Mouse (Mus musculus) midbrain, embryonic 11.5 days (tissue): Measurements from ENCODE around the gene Gab3. TPM values are rescaled to one million over a fixed set of nuclear protein-coding genes. Genes with fewer than 3 reads are reported as not detected.
"Not testable (repeated sequence)": the region's sequence is repeated elsewhere in the genome, so short reads cannot be mapped to it uniquely, and the experiment has no call there.

ENCODE experiments used
- ATAC-seq: fragments of 200-750 bp; cut with Nextera tagmentation; 2 replicates; pipeline ENCODE4 v1.8.0; 2017; ENCODE audit warnings: moderate TSS enrichment, moderate library complexity; ENCODE audit not compliant: low FRiP score
- DNase-seq: peaks from one replicate; pipeline ENCODE4 v3.0.0; 2015; ENCODE audit warnings: low spot score; ENCODE audit errors: missing footprints
- H3K27ac ChIP-seq: fragments of 300-500 bp; sonication (generic); 2 replicates; pipeline ENCODE4 v1.5.1; 2014; ENCODE audit warnings: low read depth, low read length
- H3K27me3 ChIP-seq: fragments of 300-500 bp; sonication (generic); 2 replicates; pipeline ENCODE4 v1.6.1; 2014; ENCODE audit warnings: mild to moderate bottlenecking, low read length, moderate library complexity, mixed read lengths; ENCODE audit not compliant: control insufficient read depth, insufficient read depth
- H3K36me3 ChIP-seq: fragments of 300-500 bp; sonication (generic); 2 replicates; pipeline ENCODE4 v1.6.1; 2014; ENCODE audit warnings: mild to moderate bottlenecking, low read length, moderate library complexity, mixed read lengths; ENCODE audit not compliant: control insufficient read depth, insufficient read depth
- H3K4me1 ChIP-seq: fragments of 300-500 bp; sonication (generic); 2 replicates; pipeline ENCODE4 v1.6.1; 2014; ENCODE audit warnings: low read length; ENCODE audit not compliant: control insufficient read depth, insufficient read depth
- H3K4me2 ChIP-seq: fragments of 300-500 bp; sonication (generic); 2 replicates; pipeline ENCODE4 v1.6.1; 2014; ENCODE audit warnings: mild to moderate bottlenecking, moderate library complexity
- H3K4me3 ChIP-seq: fragments of 300-500 bp; sonication (generic); 2 replicates; pipeline ENCODE4 v1.5.1; 2014; ENCODE audit warnings: low read depth, low read length
- H3K9ac ChIP-seq: fragments of 300-500 bp; sonication (generic); 2 replicates; pipeline ENCODE4 v1.6.1; 2014; ENCODE audit warnings: low read length
- H3K9me3 ChIP-seq: fragments of 300-500 bp; sonication (generic); 2 replicates; pipeline ENCODE4 v1.6.1; 2016; ENCODE audit warnings: low read length; ENCODE audit not compliant: control insufficient read depth
- WGBS: fragments of 180-500 bp; shearing (Covaris S2); extraction: QIAGEN DNeasy Blood & Tissue Kit; methylation state at CpG from one replicate; pipeline ENCODE4 v1.1.7; 2014; 5-methylcytosine and 5-hydroxymethylcytosine counted together
- polyA plus RNA-seq: library from polyadenylated mRNA; unstranded; fragments of >200 nt; fragmentation: Nextera tagmentation; extraction: Ambion mirVana; gene quantifications from 2 replicates; pipeline ENCODE4 v1.2.1, GENCODE M21; 2014

Gene Gab3
- polyA plus RNA-seq, 1 experiment from 2014 or later = 1.3 TPM

- ATAC-seq = no peak
- no peak overlapping the region for H3K9ac ChIP-seq
- no peak overlapping the region for H3K27ac ChIP-seq
- no peak overlapping the region for H3K4me3 ChIP-seq
- DNase-seq = no peak
- no peaks in the 10 kb centered on the region for H3K36me3 ChIP-seq
- no peak overlapping the region for H3K4me2 ChIP-seq
- H3K9me3 ChIP-seq = no peaks in the 10 kb centered on the region
- H3K27me3 ChIP-seq = no peaks in the 10 kb centered on the region
- WGBS = 76% methylated on average over 4 of the region's 4 CpGs
- H3K4me1 ChIP-seq = no peaks in the 10 kb centered on the region
Observed at GRCm38 (mm10) chrX:75044595-75044994, 40.7 kb downstream of the Gab3 start.

DNA sequence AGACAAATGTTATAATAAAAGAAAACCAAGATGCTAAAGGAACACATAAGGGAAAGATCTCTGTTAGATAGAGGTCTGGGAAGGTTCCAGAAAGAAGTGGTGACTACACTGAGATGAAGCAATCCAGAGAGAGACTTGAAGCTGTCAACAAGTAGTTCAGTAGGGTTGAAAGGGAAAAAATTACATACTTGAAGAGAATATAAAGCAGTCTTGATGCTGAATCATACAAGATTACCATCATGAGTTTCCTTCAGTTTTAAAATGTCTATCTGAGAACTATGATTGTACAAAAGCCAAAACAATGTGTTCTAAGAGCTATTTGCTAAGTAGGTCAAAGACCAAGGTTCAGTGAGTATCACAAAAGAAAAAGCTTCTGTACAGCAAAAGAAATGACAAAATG is 48.6 kb downstream of the Gab3 start:
- H3K9ac ChIP-seq = no peak overlapping the region
- no peak overlapping the region for H3K27ac ChIP-seq
- DNase-seq (no peak), ATAC-seq (no peak)
- H3K4me1 ChIP-seq = no peaks in the 10 kb centered on the region
- H3K4me2 ChIP-seq = no peak overlapping the region
- no peak overlapping the region for H3K4me3 ChIP-seq
- no peaks in the 10 kb centered on the region for H3K36me3 ChIP-seq
- no peaks in the 10 kb centered on the region for H3K9me3 ChIP-seq
- no peaks in the 10 kb centered on the region for H3K27me3 ChIP-seq

DNA sequence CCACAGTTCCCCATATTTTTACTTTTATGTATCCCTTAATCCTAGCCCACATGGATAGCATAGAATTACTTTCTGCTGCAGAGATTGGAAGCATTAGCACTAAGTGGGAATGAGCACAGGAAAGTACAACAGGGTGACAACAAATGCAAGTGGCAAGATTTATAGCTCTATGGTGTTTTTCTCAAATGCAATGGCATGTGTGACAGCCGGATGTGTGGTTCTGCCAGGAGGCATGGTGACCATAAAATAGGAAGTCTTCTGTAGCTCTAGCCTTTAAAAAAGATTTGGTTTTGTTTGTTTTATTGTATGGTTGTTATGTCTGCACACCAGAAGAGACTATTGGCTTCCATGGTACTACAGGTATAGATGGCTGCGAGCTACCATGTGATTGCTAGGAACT is 50.1 kb downstream of the Gab3 start:
- H3K9ac ChIP-seq = no peak overlapping the region
- no peaks in the 10 kb centered on the region for H3K27me3 ChIP-seq
- H3K36me3 ChIP-seq = no peaks in the 10 kb centered on the region
- H3K4me3 ChIP-seq = no peak overlapping the region
- no peaks in the 10 kb centered on the region for H3K9me3 ChIP-seq
- no peak overlapping the region for H3K27ac ChIP-seq
- ATAC-seq = no peak
- H3K4me2 ChIP-seq = no peak overlapping the region
- H3K4me1 ChIP-seq = no peaks in the 10 kb centered on the region
- 98% methylated on average over 2 of the region's 2 CpGs for WGBS
- DNase-seq = no peak

DNA sequence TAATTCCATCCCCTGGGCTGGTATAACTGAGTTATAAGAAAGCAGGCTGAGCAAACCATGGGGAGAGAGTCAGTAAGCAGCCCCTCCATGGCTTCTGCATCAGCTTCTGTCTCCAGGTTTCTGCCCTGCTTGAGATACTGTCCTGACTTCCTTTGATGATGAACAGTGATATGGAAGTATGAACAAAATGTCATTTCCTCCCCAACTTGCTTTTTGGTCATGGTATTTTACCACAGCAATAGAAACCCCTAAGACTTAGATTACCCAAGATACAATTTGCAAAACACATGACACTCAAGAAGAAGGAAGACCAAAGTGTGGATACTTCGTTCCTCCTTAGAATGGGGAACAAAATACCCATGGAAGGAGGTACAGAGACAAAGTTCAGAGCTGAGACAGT is 51.2 kb downstream of the Gab3 start:
- WGBS = 67% methylated on average over 1 of the region's 1 CpGs
- not testable (repeated sequence) for H3K27me3 ChIP-seq, H3K9ac ChIP-seq, H3K27ac ChIP-seq, ATAC-seq, H3K36me3 ChIP-seq, H3K4me2 ChIP-seq, H3K4me1 ChIP-seq, H3K4me3 ChIP-seq, DNase-seq, H3K9me3 ChIP-seq

DNA sequence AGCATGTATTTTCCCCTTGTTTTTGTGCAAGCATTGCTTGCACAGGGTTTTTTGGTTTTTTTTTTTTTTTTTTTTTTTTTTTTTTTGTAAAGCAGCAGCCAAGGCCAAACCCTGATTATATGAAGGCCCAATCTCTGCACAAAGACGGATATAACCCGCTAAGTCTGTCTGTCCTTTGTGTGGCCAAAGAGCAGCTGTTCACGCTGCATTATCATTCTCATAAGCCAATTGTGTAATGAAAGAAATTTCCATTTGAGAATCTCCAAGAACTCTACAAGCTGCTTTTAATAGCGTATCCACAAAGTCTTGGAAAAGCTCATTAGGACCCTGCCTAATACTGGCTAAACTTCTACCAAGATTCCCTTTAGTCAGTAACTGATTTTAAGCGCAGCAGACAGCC is 101.5 kb downstream of the Gab3 start:
- no peak overlapping the region for H3K4me3 ChIP-seq
- ATAC-seq (0 out of 2 replicates have a peak, but pooled peaks have one; percentile 22), DNase-seq (peak; percentile 85)
- no peak overlapping the region for H3K27ac ChIP-seq
- H3K27me3 ChIP-seq = no peaks in the 10 kb centered on the region
- no peaks in the 10 kb centered on the region for H3K36me3 ChIP-seq
- no peak overlapping the region for H3K9ac ChIP-seq
- H3K4me2 ChIP-seq = no peak overlapping the region
- no peaks in the 10 kb centered on the region for H3K4me1 ChIP-seq
- WGBS = 44% methylated on average over 5 of the region's 5 CpGs
- H3K9me3 ChIP-seq = no peaks in the 10 kb centered on the region

DNA sequence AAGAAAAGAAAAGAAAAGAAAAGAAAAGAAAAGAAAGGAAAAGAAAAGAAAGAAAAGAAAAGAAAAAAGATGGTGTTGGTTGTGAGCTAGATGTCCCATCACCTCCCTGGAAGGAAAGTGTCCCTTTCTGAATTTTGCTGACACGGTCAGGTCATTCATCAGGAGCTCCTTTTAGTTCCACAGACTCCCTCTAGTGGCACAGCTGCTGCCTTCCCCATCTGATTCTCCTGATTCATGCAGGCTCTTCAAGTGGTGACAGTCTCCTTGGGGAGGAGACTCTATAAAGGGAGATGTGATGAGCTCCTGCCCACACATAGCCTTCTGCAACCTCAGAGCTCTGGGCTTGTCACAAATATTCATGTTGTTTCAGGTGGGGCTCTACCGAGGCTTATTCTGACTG is 122.4 kb downstream of the Gab3 start:
- H3K9me3 ChIP-seq, H3K9ac ChIP-seq, H3K27ac ChIP-seq, H3K27me3 ChIP-seq, H3K4me2 ChIP-seq, H3K4me1 ChIP-seq, H3K4me3 ChIP-seq, H3K36me3 ChIP-seq, DNase-seq, ATAC-seq: not testable (repeated sequence)
- 17% methylated on average over 1 of the region's 2 CpGs for WGBS

GRCm38 (mm10) chrX:74959161-74959560 is 126.1 kb downstream of the Gab3 start:
- H3K9me3 ChIP-seq, ATAC-seq, H3K27ac ChIP-seq, H3K9ac ChIP-seq, H3K27me3 ChIP-seq, H3K4me3 ChIP-seq, H3K36me3 ChIP-seq, DNase-seq, H3K4me1 ChIP-seq, H3K4me2 ChIP-seq: not testable (repeated sequence)
- 73% methylated on average over 6 of the region's 7 CpGs for WGBS

Other genes starting within 250 kb of the Gab3 start
- 0.14 TPM in 1 of 2 replicates, not detected in the other for gene Gm5936, start 248.3 kb downstream of the Gab3 start, polyA plus RNA-seq
- 119 and 126 TPM in 2 replicates for gene Dkc1, start 10.4 kb upstream of the Gab3 start, polyA plus RNA-seq
- 24.6 and 28.6 TPM in 2 replicates for gene Mpp1, start 45.6 kb upstream of the Gab3 start, polyA plus RNA-seq
- gene Smim9, start 78.3 kb upstream of the Gab3 start, polyA plus RNA-seq = not detected in 2 replicates